Mouse (Mus musculus) cerebellum, postnatal 4 days (tissue): Measurements from ENCODE around the gene Fam83e.
A peak's percentile ranks its signal among the peaks of the same experiment; 100 is the strongest.

Source experiments
- DNase-seq, 2 experiments: peaks; one replicate each; pipeline ENCODE4 v3.0.0; 2022; ENCODE audit warnings: low spot score in 2 of 2, mixed read lengths in 1 of 2

The Fam83e gene

DNA sequence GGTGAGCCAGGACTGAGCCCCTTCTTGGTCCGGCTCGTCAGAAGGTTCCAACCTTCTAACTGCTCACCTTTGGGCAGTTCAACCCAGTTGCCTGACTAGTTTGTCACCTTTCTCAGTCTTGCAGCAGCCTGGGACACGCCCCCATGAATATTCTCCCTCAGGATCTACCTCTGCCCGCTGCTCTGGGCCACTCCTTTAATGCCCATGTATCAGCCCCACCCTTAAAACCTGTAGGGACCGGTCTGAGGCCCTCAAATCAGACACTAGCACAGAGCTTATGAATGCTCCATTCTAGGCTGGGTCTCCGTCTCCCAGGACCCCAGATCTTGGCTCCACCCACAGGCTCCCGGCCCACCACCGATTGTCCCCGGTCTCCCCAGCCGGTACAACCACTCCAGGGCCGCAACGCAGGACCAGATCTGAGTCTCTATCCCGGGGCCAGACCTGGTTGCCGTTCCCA is 6.4 kb upstream of the Fam83e start:
- DNase-seq, result no peak

DNA sequence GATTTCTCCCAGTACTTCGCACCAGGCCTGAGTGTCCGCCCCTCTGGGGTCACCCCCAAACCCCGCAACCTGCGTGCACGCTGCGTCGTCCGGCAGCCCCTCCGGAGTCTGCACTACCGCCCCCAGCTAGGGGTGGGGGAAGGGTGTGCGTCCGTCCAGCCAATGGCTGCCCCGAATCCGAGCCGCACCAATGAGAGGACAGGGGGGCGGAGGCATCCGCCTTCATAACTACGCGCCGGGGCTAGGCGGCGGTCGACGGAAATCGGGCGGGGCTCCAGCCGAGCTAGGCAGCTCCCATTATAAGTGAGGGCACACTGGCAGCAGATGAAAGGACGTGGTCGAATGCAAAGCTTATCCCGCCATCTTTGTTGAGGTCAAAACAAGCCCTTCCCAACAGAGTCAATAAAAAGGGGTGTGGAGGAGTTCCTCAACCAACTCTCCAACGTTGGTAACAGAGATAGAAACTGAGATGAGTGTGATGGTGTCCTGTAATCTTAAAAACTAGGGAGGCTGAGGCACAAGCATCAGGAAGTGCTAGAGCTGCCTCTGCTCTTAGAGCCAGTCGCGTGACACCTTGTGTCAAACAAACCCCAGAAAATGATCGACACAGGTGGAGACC is 5.8 kb upstream of the Fam83e start, which contains the start of gene Rpl18:
Gene Rpl18, plus strand, starts transcription at position 368 of the 619 bp plus-strand sequence.
- DNase-seq, result peak; percentile 93 to 97

DNA sequence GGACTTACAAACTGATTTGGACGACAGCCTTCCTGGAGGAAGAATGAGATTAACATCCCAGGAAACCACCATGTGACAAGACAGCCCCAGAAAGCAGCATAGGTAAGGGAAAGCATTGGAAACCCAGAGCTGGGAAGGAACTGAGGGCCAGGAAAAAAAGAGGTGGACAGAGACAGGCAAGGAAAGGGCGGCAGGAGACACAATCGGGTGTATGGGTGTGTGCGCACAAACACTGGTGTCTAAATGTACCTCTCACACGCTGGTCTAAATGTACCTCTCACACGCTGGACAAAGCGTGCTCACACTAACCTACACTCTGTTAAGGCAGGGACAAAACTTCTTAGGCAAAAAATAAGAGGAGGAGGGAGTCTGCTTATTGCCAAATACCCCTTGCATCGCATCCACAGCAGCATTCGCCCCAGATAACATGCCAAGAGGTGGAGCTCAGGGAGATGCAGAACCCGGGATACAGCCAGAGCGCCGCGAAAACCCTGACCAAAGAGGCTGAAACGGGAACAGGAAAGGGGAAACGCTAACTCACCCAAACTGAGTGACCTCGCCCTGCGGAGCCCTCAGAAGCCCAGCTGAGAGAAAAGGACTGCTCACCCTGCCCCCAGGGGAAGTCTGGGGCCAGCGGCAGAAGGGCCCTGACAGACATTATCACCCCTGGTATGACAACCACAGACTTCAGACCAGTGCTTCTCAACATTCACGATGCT is 5.1 kb upstream of the Fam83e start:
- DNase-seq, result no peak

DNA sequence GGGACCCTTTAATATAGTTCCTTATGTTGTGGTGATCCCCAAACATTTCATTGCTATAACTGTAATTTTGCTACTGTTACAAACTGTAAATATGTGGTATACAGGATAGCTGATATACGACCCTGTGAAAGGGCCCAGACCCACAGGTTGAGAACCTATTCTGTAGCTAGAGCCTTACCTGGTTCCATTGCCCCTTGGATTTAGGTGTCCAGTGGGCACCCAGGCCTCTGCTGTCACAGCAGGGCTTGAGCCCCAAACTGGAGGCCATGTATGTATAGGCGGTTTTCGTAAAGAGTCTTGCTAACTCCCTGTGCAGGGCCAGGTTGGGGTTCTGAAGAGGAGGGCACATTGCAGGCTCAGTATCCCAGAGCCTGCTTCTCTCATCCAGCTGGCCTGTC is 4.6 kb upstream of the Fam83e start:
- DNase-seq, result no peak

DNA sequence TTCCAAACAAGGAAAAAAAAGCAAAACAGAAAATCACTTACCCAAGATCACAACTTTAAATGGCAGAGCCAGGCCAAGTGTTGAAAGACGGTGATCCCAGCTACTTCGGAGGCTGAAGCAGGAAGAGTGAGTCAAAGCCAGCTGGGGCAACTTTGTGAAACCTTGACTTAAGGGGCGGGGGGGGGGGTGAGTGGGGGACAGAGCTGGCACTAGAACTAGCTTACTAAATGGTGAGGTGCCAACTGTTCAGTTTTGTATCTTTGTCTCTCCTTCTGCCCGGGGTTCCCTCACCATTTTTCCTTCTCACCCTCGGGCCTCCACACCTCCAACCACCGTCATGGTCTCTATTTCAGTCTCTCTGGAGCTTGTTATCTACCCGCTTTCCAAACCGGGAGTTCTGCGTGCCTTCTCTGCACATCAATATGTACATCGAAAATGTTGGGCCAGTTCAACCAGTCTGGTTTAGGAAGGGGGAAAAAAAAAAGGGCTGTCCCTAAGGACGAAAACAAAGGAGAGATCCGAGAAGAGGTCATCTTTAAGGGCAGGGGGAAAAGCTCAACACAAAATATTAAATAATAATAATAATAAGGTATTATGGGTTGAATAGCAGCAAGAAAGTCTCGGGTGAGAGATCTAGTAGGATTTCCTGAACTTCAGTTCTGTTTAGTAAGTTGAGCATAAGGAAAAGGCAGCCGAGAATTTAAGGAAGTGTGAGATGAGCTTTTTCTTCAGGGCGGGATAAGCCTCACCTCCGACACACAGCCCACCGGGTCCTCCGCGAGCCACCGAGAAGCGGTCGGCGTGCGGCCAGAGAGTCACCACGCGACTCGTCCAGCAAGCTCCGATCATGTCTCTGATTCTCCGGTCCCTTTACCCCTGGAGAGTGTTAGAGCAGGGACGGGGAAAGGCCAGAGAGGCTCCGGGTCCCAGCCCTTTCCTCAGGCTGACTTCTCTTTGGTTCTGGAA is 3.8 kb upstream of the Fam83e start:
- DNase-seq, result no peak

DNA sequence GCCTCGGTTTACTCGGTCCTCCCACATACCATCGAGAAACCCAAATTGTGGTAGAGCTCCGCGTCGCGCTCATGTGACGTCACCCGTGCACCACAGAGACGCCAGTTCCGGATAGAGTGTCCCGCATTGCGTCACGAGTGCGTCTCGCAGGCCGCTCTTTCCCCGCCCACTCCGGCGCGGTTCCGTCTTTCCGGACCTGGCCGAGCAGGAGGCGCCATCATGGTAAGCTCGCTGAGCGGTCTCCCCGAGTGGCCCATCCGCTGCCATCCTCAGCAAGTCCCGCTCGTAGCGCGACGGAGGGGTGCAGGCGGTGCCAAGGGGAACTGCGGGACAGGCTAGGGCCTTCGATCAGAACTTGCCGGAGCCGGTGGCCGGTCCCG is 3.1 kb upstream of the Fam83e start, which contains the start of gene Sphk2:
Gene Sphk2, minus strand, starts transcription at position 85 of the 380 bp plus-strand sequence.
- DNase-seq, result peak; percentile 97 to 98

DNA sequence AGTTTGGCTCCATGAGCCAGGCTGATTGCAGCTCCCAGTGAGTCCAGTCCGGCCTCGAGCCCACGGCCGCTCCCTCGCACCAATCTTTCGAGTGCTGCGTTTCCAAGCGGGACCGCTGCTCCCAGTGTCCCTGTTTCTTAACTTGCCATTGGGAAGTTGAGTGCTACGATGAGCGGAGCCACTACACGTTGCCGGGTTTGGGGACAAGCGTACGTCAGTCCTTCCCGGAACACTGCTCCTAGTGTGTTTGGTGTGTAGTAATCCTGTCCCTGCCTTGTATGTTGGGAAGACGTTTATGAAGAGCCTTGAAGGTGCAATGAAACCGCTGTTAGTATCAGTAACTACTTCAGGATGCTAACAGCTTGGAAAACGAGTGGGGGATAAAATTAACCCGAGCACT is 2.7 kb upstream of the Fam83e start:
- DNase-seq, result no peak

DNA sequence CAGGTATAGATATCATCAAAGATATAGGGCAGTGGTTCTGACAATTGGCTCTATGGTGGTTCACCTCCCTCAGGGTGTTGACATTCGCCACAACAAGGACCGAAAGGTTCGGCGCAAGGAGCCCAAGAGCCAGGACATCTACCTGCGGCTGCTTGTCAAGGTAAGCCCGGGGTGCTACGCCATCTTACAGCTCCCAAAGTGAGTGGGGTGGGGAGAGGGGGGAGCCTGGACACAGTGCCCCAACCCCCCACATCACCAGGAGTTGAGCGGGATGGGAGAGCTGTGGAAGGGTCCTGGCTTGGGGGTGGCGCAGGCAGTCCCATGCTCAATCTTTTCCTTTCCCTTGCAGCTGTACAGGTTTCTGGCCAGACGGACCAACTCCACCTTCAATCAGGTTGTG is 1.8 kb upstream of the Fam83e start:
- no peak for DNase-seq

DNA sequence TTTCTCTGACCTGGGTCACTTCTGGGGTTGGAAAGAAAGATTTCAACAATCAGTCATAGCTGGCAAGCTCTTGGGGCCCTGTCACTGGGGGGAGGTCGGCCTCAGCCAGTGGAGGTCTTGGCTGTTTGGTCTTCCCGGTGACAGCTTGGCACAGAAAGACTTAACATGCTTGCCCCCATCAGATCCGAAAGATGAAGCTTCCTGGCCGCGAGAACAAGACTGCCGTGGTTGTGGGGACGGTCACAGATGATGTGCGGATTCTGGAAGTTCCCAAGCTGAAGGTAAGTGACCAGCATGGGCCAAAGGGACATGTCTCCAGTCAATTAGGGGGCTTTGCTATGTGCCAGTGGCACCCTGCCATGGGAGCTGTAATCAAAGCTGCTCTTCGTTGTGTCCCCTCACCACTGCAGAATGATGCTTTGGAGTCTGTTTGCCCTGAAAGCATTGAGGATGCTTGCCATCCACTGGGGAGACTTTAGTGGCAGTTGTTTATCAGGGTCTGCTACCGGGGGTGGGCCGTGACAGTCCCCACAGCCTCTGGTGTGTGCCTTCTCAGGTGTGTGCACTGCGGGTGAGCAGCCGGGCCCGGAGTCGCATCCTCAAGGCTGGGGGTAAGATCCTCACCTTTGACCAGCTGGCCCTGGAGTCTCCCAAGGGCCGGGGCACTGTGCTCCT is 1.1 kb upstream of the Fam83e start:
- no peak for DNase-seq

DNA sequence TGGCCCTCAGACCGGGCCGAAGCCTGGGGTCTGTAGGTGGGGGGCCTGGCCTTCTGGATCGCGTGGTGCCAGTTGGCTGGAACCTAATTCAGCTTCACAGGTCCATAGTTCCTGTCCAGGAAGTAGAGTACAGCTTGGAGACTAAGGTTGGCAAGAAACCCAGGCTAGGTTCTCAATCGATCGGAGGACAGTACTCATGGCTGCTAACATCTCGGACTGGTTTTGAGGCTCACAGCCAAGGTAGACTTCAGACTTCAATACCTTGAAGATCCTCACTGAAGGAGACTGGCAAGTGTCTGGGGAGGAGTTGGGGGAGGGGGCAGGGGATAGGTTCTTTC is 191 bp downstream of the Fam83e start:
- no peak for DNase-seq

DNA sequence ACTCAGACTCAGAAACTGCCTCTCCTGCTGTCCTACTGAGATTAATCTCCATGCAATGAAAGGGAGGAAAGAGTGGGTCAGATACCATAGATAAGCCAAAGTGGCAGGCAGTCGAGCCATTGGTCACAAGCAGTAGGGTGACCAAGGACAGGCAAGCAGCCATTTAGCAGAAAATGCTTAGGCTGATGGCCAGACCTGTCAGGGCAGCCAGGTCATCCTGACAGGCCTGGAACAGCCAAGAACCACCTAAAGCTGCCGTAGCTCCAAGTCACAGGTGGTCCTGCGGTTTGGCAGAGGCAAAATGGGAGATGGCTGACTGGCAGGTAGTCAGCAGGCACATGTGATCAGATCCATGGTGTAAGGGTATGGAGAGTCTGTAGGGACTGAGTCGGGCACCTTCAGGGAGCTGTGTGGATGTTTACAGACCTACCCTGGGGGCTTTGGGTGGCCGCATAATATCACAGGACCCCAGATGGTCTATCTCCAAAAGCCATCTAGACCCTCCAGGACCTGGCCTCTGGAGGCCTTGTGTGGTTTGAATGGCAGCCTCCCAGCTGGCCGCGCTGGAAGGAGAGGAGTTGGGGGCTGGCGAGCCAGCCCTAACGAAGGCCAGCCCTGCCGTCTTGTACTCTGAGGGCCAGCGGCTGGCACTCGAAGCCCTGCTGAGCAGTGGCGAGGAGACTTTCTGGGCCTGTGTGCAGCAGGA is 783 bp downstream of the Fam83e start:
- DNase-seq, result no peak

DNA sequence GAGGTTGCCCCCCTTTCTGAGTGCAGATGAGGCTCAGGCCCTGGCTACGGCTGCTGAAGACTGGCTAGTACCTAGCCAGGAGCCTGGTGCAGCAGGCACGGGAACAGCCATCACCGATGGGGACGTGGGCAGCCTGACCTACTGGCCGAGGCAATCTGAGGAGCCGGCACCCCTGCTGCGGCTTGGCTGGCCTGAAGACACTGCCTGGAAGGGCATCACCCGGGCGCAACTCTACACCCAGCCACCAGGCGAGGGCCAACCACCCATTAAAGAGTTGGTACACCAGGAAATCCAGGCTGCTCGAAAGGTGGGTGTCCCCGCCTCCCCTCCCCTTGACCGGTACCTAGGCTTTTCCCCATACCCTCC is 1.3 kb downstream of the Fam83e start:
- DNase-seq, result no peak

DNA sequence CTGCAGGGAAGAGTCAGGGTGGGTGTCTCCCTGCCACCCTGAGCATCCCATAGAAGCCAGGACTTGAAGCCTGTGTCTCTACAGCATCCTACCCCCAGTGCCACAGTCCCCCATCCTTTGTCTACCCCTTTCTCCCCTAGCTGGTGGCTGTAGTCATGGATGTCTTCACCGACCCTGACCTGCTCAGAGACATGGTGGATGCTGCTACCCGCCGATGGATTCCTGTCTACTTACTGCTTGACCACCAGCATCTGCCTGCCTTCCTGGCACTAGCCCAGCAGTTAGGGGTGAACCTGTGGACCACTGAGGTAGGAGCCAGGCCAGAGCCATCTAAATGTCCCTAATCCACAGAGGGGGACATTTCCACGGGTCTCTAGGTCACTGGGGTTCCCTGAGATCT is 2.3 kb downstream of the Fam83e start:
- DNase-seq, result no peak

DNA sequence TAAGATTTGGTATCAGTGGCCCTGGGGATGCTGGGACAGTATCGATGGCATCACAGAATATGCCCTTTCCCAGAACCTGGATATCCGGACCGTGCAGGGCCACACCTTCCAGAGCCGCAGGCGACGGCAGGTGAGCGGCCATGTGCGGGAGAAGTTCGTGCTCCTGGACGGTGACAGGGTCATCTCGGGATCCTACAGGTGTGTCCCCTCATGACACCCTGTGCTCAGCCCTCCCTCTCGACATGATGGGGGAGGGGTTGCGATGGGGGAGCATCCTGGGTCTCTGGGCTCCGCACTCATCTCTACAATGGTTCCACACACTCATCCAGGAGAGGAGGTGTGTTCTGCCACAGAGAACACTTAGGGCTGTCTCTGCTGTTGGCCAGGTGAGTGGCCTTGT is 2.8 kb downstream of the Fam83e start:
- no peak for DNase-seq

DNA sequence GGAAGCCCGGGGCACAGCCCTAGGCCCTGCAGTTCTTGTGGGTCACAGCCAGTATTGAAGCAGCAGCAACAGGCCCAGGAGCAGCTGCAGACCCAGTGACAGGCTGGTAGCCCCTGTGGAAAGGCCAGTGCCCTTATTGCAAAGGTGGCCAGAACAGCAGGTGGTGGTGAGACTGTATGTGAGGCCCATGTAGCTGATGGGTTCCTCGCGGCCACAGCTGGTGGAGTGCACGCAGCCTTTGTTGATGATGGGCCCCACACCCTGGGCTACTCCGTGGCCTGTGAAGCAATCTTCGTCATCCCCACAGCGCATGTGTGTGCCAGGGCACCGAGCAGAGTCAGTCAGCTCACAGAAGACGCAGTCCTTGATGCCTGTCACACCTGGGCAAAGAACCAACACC is 4.1 kb downstream of the Fam83e start:
- no peak for DNase-seq

DNA sequence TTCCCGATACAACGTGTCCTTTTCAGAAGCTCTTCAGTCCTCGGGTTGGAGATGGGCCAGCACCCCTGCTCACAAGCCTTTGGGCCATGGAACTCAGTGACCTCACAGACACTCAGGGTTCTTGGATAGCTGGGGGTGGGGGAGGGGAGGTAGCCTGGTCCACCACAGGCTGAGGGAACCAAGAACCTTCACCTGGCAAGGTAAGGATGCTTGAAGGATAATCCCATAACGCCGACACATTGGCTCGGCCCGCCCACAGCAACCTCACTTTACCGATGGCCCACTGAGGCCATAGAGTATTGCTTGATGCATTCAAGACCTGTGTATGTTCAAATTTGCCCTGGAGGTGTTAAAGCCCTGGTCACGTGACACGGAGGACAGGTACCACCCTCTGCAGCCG is 4.7 kb downstream of the Fam83e start, which contains the start of gene Spaca4:
Gene Spaca4, minus strand, starts transcription at position 101 of the 400 bp plus-strand sequence.
- no peak for DNase-seq

DNA sequence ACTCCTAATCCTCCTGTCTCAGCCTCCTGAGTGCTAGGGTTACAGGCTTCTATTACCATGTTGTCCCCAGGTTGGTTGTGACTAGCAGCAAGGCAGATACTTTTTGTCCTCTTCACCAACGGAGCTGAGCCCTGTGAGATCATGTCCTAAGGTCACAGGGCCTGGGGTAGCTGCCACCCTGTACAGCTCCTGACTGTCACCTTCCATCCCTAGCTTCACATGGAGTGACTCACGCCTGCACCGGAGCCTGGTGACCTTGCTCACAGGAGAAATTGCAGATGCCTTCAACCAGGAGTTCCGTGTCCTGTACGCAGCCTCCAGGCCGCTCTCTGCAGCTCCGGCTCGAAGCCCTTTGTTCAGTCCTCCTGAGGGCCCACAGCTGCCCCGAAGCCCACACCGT is 5.4 kb downstream of the Fam83e start:
- DNase-seq, result no peak

DNA sequence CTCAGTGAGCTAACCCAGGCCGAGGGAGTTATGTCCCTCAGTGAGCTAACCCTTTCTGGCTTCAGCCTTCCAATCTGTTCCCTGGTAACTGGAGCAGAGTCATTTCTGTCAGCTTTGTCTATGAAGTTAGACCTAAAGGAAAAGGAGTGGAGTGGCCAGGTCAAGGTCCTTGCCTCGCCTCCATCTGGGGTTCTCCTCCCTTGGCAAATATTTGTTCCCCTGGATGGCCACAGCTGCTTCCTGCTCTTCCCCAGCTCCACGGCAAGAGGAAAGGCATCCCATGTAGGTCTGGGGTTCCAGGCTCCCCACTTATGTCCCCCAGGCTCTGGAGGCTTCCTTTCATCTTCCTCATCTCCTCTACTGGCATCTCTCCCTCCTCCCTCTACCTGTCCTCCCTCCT is 6.6 kb downstream of the Fam83e start:
- DNase-seq, result no peak

DNA sequence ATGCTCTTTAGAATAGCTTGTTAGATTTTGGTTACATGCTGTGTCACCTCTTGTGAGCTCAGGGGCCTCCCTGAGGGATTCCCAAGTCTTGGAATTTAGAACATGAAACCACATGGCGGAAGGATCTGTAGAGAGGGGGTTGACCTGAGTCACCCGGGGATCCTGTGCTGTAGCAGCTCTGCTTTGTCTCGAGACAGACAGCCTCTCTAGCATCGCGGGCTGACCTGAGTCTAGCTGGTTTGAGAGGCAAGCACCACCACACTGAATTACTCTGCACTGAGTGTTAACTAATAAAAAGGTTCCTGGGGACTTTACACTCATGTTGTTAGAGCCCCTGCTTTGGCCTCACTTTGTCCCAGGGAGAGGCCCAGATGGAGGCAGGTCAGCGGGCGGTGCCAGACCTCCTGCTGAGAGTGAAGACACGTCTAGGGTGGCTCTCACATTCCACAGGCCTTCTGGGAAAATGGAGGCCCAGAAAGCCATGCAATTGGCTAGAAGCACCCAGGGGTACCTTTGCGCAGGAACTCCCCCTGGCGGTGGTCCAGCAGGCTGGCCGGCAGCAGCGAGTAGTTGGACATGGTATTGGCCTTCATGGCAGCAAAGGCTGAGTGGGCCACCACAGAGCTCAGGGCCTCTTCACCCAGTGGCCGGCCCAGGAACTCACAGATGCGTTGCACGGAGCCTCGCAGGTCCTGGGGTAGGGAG is 9.9 kb downstream of the Fam83e start:
- peak in 1 of 2 experiments; percentile 53 for DNase-seq

DNA sequence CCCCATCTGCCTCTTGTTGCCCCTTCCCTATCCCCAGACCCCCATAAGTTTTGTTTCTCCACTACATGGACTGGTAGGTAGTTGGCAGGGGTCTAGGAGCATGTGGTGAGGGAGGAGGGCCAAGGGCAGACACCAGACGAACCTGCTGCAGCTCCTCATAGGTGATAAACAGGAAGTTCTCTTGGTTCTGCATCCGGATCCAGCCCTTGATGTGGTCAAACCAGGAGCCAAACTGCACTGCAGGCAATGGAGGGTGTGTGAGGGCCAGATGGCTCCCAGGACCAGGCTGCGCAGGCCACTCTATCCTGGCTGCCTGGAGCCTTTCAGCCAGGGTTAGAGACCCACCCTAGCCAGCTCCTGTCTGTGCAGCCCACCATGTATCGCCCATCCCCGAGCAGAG is 12.5 kb downstream of the Fam83e start:
- DNase-seq, result no peak
